Mouse (Mus musculus) spleen, adult 10 weeks (tissue): ENCODE measurements around the gene Mageb5. TPM values are rescaled to one million over a fixed set of nuclear protein-coding genes. Genes with fewer than 3 reads are reported as not detected.

Experiments
- polyA plus RNA-seq: library from polyadenylated mRNA; stranded (reverse); fragments of 350-450 nt; fragmentation: Illumina TruSeq; extraction: RNeasy Lipid Tissue Mini Kit (QIAGEN cat#74804); gene quantifications from one replicate; pipeline ENCODE4 v1.2.3, GENCODE M21; 2015; ENCODE audit warnings: low replicate concordance; ENCODE audit not compliant: insufficient read depth

The Mageb5 gene
- not detected for polyA plus RNA-seq

DNA sequence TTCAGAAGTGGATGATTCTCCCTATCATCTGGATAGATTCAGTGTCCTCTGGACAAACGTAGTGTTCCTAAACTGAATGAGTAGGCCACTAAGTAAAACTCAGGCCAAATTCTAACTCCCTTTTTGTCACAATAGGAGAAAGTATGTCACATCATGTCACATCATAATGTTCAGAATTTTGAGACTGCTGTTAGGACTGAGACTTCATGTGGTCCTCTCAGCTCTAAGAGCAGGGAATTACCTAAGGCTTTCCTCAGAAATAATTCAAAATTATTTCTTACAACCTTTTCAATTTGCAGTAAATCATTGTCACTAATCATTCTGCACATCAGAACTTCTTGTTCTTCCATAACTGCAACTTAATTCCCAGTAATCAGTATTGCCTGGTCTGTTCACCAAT lies at the start of gene Mageb5:
Gene Mageb5, minus strand, starts transcription at position 101 of the 400 bp plus-strand sequence.

Other genes with a start within 250 kb of the Mageb5 start
- gene 1700084M14Rik, start 207.1 kb downstream of the Mageb5 start, polyA plus RNA-seq, result not detected
- gene Gm14781, start 150.8 kb downstream of the Mageb5 start, polyA plus RNA-seq, result not detected
- not detected for gene Mageb1, start 233.3 kb upstream of the Mageb5 start, polyA plus RNA-seq